In the genomic region with DNA sequence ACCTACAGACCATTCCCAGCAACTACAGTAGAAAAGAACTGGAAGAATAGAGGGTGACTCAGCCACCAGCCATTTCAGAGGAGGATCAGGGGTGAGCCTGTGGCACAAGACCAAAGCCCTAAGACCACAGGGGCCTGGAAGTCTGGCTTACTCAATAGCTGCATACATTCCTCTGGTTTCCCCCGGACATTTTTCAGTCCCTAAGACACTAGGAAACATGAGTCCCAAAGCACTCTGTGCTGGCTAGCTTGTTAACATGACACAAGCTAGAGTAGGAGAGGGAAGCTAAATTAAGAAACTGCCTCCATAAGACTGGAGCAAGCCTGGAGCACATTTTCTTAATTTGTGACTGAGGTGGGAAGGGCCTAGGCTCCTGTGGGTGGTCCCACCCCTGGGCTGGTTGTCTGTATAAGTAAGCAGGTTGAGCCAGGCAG, we compare ENCODE assay signal across 13 mouse cellular contexts. TPM values are rescaled to one million over a fixed set of nuclear protein-coding genes. Genes with fewer than 3 reads are reported as not detected.
DNase-seq lines count a peak whose midpoint lies in the region; ATAC-seq and TF ChIP-seq lines count a peak whose summit lies in the region.
"Had no signal": no experiment of that assay in that cellular context is flagged by ENCODE, and none has a peak within 500 bp of the region (broad histone marks: within the 10 kb centered on the region; RNA-seq: fewer than 3 reads in every experiment).

No protein-coding gene starts in this region.

- H3K9ac ChIP-seq in lung, postnatal 0 days (replicated peaks; ENCODE audit: low read depth), result no peak overlapping the region
- peak overlapping the region; percentile 7; the same call in 1 of the 2 replicates for H3K9ac ChIP-seq in embryonic facial prominence, embryonic 13.5 days
- H3K9ac ChIP-seq: liver, embryonic 15.5 days had no signal

- peak; percentile 89 for ATAC-seq in frontal cortex, adult (ENCODE audit: low TSS enrichment)
- peak; percentile 21 for ATAC-seq in lung, postnatal 0 days
- ATAC-seq in embryonic facial prominence, embryonic 13.5 days (ENCODE audit: insufficient number of reproducible peaks, insufficient read depth, low FRiP score, low TSS enrichment, low read depth), result 0 out of 2 replicates have a peak, but pooled peaks have one; percentile 50

- DNase-seq in frontal cortex, postnatal 14 days (ENCODE audit: low spot score in 2 of 2), result no peak
- DNase-seq in lung, postnatal 0 days (ENCODE audit: low spot score), result no peak
- DNase-seq in lung, adult 18-20 months, result no peak
- DNase-seq in skeletal muscle tissue, adult 2 months (ENCODE audit: low read depth, low spot score), result peak; percentile 42
- DNase-seq in right cerebral cortex, postnatal 14 days, result no peak
- DNase-seq in spleen, postnatal 4 days (ENCODE audit: low spot score in 2 of 2), result no peak
- DNase-seq: cerebellum, adult 11-12 months; gastrocnemius, postnatal 14 days; retina, postnatal 1 day had no signal

- H3K9me3 ChIP-seq in lung, postnatal 0 days (ENCODE audit: low read length), result no peaks in the 10 kb centered on the region
- no peaks in the 10 kb centered on the region for H3K9me3 ChIP-seq in embryonic facial prominence, embryonic 13.5 days
- H3K9me3 ChIP-seq: liver, embryonic 15.5 days had no signal

- H3K36me3 ChIP-seq in lung, postnatal 0 days (ENCODE audit: insufficient read depth, low read length), result peaks cover 8% of the 10 kb centered on the region; the same call in 1 of the 2 replicates
- peaks cover 53% of the 10 kb centered on the region for H3K36me3 ChIP-seq in embryonic facial prominence, embryonic 13.5 days

- H3K4me3 ChIP-seq in lung, postnatal 0 days (ENCODE audit: low read depth, low read length), result no peak overlapping the region
- no peak overlapping the region for H3K4me3 ChIP-seq in embryonic facial prominence, embryonic 13.5 days
- H3K4me3 ChIP-seq: liver, embryonic 15.5 days had no signal

- H3K4me2 ChIP-seq in lung, postnatal 0 days (replicated peaks; ENCODE audit: low read depth, low read length), result no peak overlapping the region
- H3K4me2 ChIP-seq in embryonic facial prominence, embryonic 13.5 days, result 0 out of 2 replicates have a peak overlapping the region, but pooled peaks have one; percentile 10
- H3K4me2 ChIP-seq: liver, embryonic 15.5 days had no signal

- no peak for TF ChIP-seq EP300 in lung, postnatal 0 days (IDR thresholded peaks at IDR 0.05)

- WGBS in lung, postnatal 0 days, result 65% methylated on average over 1 of the region's 1 CpGs
- WGBS in embryonic facial prominence, embryonic 13.5 days, result 12% methylated on average over 1 of the region's 1 CpGs

- H3K27ac ChIP-seq in lung, postnatal 0 days (ENCODE audit: low read length), result 0 out of 2 replicates have a peak overlapping the region, but pooled peaks have one; percentile 32
- peak overlapping the region; percentile 77 for H3K27ac ChIP-seq in embryonic facial prominence, embryonic 13.5 days
- H3K27ac ChIP-seq: liver, embryonic 15.5 days had no signal

- H3K27me3 ChIP-seq in lung, postnatal 0 days (replicated peaks; ENCODE audit: insufficient read depth, low read length), result no peaks in the 10 kb centered on the region
- H3K27me3 ChIP-seq in embryonic facial prominence, embryonic 13.5 days, result no peaks in the 10 kb centered on the region
- H3K27me3 ChIP-seq: CH12.LX; liver, embryonic 15.5 days had no signal

- no peaks in the 10 kb centered on the region for H3K4me1 ChIP-seq in lung, postnatal 0 days (ENCODE audit: insufficient read depth, low read depth, low read length)
- peaks cover 84% of the 10 kb centered on the region for H3K4me1 ChIP-seq in embryonic facial prominence, embryonic 13.5 days

- no peak for TF ChIP-seq CTCF in lung, postnatal 0 days (IDR thresholded peaks at IDR 0.05)

RNA-seq across cellular contexts. Expression of gene Tjap1, which starts 9.0 kb away (rescaled TPM):
- polyA plus RNA-seq in lung, postnatal 0 days (2015; fragmentation: Nextera tagmentation; extraction: Ambion mirVana), result 21.0 and 22.8 TPM in 2 replicates
- 55.6 and 57.9 TPM in 2 replicates for polyA plus RNA-seq in embryonic facial prominence, embryonic 13.5 days (2015; fragmentation: Nextera tagmentation; extraction: Ambion mirVana)

RNA-seq across cellular contexts. Expression of gene Lrrc73, which starts 20.5 kb away (rescaled TPM):
- 3.7 and 5.2 TPM in 2 replicates for polyA plus RNA-seq in lung, postnatal 0 days (2015; fragmentation: Nextera tagmentation; extraction: Ambion mirVana)
- 1.4 and 1.9 TPM in 2 replicates for polyA plus RNA-seq in embryonic facial prominence, embryonic 13.5 days (2015; fragmentation: Nextera tagmentation; extraction: Ambion mirVana)
- polyA plus RNA-seq: liver, embryonic 15.5 days had no signal

RNA-seq across cellular contexts. Expression of gene Dlk2, which starts 23.4 kb away (rescaled TPM):
- 1.3 TPM in 2 replicates for polyA plus RNA-seq in lung, postnatal 0 days (2015; fragmentation: Nextera tagmentation; extraction: Ambion mirVana)
- polyA plus RNA-seq in embryonic facial prominence, embryonic 13.5 days (2015; fragmentation: Nextera tagmentation; extraction: Ambion mirVana), result 7.8 and 8.6 TPM in 2 replicates
- polyA plus RNA-seq: liver, embryonic 15.5 days had no signal

RNA-seq across cellular contexts. Expression of gene Yipf3, which starts 25.9 kb away (rescaled TPM):
- 185 and 199 TPM in 2 replicates for polyA plus RNA-seq in lung, postnatal 0 days (2015; fragmentation: Nextera tagmentation; extraction: Ambion mirVana)
- polyA plus RNA-seq in embryonic facial prominence, embryonic 13.5 days (2015; fragmentation: Nextera tagmentation; extraction: Ambion mirVana), result 82.8 and 95.7 TPM in 2 replicates

RNA-seq across cellular contexts. Expression of gene Polr1c, which starts 26.0 kb away (rescaled TPM):
- 82.0 and 89.9 TPM in 2 replicates for polyA plus RNA-seq in lung, postnatal 0 days (2015; fragmentation: Nextera tagmentation; extraction: Ambion mirVana)
- polyA plus RNA-seq in embryonic facial prominence, embryonic 13.5 days (2015; fragmentation: Nextera tagmentation; extraction: Ambion mirVana), result 103 and 104 TPM in 2 replicates

Comparison
In these comparisons a context has a peak if more than half of its experiments do, and no peak if none do; other contexts are left out.
1. ATAC-seq: peak in every context shown above with its lines; median percentile 89 in frontal cortex, adult; 50 in embryonic facial prominence, embryonic 13.5 days; 21 in lung, postnatal 0 days.